Mouse (Mus musculus) 416B (cell line): ENCODE measurements around the gene Sema3b.

Experiments
- DNase-seq: peaks from one replicate; pipeline ENCODE4 v3.0.0; 2011; ENCODE audit warnings: low read depth

Sema3b gene

GRCm38 (mm10) chr9:107590058-107590772 is 18.8 kb downstream of the Sema3b start:
- no peak for DNase-seq

- DNase-seq: peak; percentile 77
These were observed 21.0 kb downstream of the Sema3b start for GRCm38 (mm10) chr9:107587833-107588639.

GRCm38 (mm10) chr9:107586974-107587832 is 21.8 kb downstream of the Sema3b start, which contains the start of gene Ifrd2:
TSS of gene Ifrd2 (plus strand) at chr9:107587642.
- DNase-seq: peak; percentile 99

GRCm38 (mm10) chr9:107586504-107586903 is 22.5 kb downstream of the Sema3b start:
- no peak for DNase-seq

- no peak for DNase-seq
These were observed 25.9 kb downstream of the Sema3b start for GRCm38 (mm10) chr9:107583174-107583573.

- DNase-seq: peak; percentile 36
These were observed 26.4 kb downstream of the Sema3b start for GRCm38 (mm10) chr9:107582509-107583062.

GRCm38 (mm10) chr9:107581584-107581983 is 27.4 kb downstream of the Sema3b start:
- DNase-seq: peak; percentile 44

GRCm38 (mm10) chr9:107580501-107581317 is 28.3 kb downstream of the Sema3b start, which contains the start of gene Hyal3:
TSS of gene Hyal3 (plus strand) at chr9:107580818.
- peak; percentile 94 for DNase-seq

- peak; percentile 46 for DNase-seq
These were observed 29.8 kb downstream of the Sema3b start for GRCm38 (mm10) chr9:107579023-107579900.

GRCm38 (mm10) chr9:107578587-107578986 is 30.4 kb downstream of the Sema3b start, which contains the start of gene Naa80:
TSS of gene Naa80 (plus strand) at chr9:107578887.
- no peak for DNase-seq

GRCm38 (mm10) chr9:107577871-107578270 is 31.2 kb downstream of the Sema3b start:
- DNase-seq: no peak

- DNase-seq: peak; percentile 71
These were observed 32.5 kb downstream of the Sema3b start, which contains the start of gene Hyal1 for GRCm38 (mm10) chr9:107576357-107577107. TSS of gene Hyal1 (plus strand) at chr9:107576927.

- DNase-seq: no peak
These were observed 33.3 kb downstream of the Sema3b start for GRCm38 (mm10) chr9:107575579-107576356.

GRCm38 (mm10) chr9:107573774-107574173 is 35.3 kb downstream of the Sema3b start:
- peak; percentile 57 for DNase-seq

- DNase-seq: no peak
These were observed 36.7 kb downstream of the Sema3b start for GRCm38 (mm10) chr9:107572327-107572662.

GRCm38 (mm10) chr9:107571534-107572326 is 37.3 kb downstream of the Sema3b start:
- DNase-seq: no peak

GRCm38 (mm10) chr9:107570845-107571244 is 38.2 kb downstream of the Sema3b start:
- DNase-seq: no peak
